Mouse (Mus musculus): ENCODE results near the gene Vipr1.

Gene Vipr1

DNA sequence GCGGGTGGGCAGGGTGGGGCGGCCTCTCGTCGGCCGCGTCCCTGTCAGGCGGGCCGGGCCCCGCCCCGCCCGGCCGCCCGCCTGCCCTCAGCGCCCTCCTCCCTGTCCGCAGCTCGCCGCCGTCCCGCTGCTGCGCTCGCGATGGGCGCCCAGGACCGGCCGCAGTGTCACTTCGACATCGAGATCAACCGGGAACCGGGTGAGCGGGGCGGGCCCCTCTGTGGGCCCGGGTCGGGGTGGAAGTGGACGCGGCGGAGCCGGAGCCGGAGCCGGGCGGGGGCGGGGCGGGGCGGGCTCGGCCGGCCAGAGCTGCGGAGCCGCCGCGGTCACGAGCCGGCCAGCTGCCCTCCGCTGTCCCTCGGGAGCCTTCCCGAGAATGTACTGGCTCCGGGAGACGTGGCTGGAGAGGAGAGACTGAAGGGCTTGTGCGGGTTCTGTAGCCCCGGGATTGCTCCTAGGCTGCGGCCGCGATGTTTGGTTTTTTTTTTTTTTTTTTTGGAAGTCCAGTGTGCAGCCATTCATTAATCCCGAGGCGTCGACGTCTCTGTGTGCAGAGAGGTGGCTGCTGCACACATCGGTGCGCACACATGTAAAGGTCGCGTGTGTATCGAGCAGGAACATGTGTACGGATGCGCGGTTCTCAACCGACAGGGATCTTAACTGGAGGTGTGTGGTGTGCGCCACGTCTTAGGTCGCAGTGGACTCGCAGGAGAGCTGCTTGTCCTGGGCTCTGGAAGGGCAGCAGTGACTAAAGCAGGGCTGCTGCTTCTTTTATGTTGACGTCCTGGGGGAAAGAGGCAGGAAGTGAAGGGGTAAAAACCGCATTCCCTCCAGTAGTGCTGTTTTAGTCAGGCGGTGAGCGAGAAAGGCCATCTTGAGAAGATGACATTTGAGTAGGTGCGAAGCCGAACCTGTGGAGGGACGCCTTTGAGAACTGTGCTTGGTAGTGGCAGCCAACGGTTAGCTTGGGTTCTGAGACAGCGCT lies 77.1 kb downstream of the Vipr1 start:
- DNase-seq, result peak; percentile 47

Data from cerebellum, adult 9-11 months (tissue).